Mouse (Mus musculus) CH12.LX (cell line): ENCODE results near the gene Clpp. TPM values are rescaled to one million over a fixed set of nuclear protein-coding genes. Genes with fewer than 3 reads are reported as not detected.

Experiments used
- DNase-seq: peaks from one replicate; pipeline ENCODE4 v3.0.0-alpha.2; 2013; ENCODE audit errors: extremely low read depth
- H3K27ac ChIP-seq: 2 replicates; pipeline ENCODE4 v1.5.1; 2012; ENCODE audit warnings: low read depth, mild to moderate bottlenecking, control low read depth, moderate library complexity; ENCODE audit not compliant: insufficient read depth
- H3K27me3 ChIP-seq: replicated peaks from 2 replicates; pipeline ENCODE3; 2012; ENCODE audit warnings: inconsistent platforms
- H3K36me3 ChIP-seq, 2 experiments: replicated peaks in 1 of 2; 2 replicates each; pipeline versions ENCODE3 to v1.6.1; 2012; ENCODE audit warnings: inconsistent platforms in 1 of 2, low read length in 1 of 2, mild to moderate bottlenecking in 1 of 2, mixed read lengths in 1 of 2, moderate library complexity in 1 of 2; ENCODE audit not compliant: control insufficient read depth in 1 of 2, insufficient read depth in 1 of 2
- H3K4me1 ChIP-seq, 2 experiments: 2 replicates each; pipeline ENCODE4 v1.6.1; 2012; ENCODE audit warnings: inconsistent platforms in 1 of 2, moderate library complexity in 1 of 2; ENCODE audit not compliant: insufficient read depth in 2 of 2, control insufficient read depth in 1 of 2
- H3K4me2 ChIP-seq: 2 replicates; pipeline ENCODE4 v1.6.1; 2012; ENCODE audit warnings: low read depth, mild to moderate bottlenecking, control low read depth; ENCODE audit not compliant: poor library complexity, insufficient read depth, severe bottlenecking
- H3K4me3 ChIP-seq, 3 experiments: fragments of 150-350 bp in 1 of 3; sonication (generic) in 1 of 3; replicated peaks in 1 of 3; 2 replicates each; pipeline versions ENCODE3 to v1.5.1; 2011 to 2012; ENCODE audit warnings: low read depth in 2 of 3, low read length in 2 of 3, mild to moderate bottlenecking in 2 of 3, moderate library complexity in 2 of 3, control low read depth in 1 of 3, improper control_type of control experiment in 1 of 3, inconsistent platforms in 1 of 3, mixed read lengths in 1 of 3; ENCODE audit not compliant: poor library complexity in 1 of 3
- H3K79me2 ChIP-seq: replicated peaks from 2 replicates; pipeline ENCODE4 v1.6.1; 2012; ENCODE audit warnings: mild to moderate bottlenecking, moderate library complexity; ENCODE audit not compliant: control insufficient read depth, poor library complexity, insufficient read depth, severe bottlenecking; ENCODE audit errors: extremely low read depth
- H3K9ac ChIP-seq: 2 replicates; pipeline ENCODE4 v1.6.1; 2012; ENCODE audit warnings: low read depth, mild to moderate bottlenecking, control low read depth, moderate library complexity; ENCODE audit not compliant: insufficient read depth
- H3K9me3 ChIP-seq: replicated peaks from 2 replicates; pipeline ENCODE3; 2012; ENCODE audit warnings: low read length, inconsistent platforms, mixed read lengths
- CTCF ChIP-seq, 2 experiments: IDR thresholded peaks in 1 of 2; conservative IDR thresholded peaks in 1 of 2; 2 replicates each; pipeline ENCODE4 v1.5.1; 2011 to 2012; ENCODE audit warnings: low read depth in 2 of 2, low read length in 2 of 2, improper control_type of control experiment in 1 of 2, inconsistent platforms in 1 of 2, mild to moderate bottlenecking in 1 of 2, moderate library complexity in 1 of 2
- E2F4 ChIP-seq: IDR thresholded peaks from 2 replicates; pipeline ENCODE4 v1.6.1; 2011; ENCODE audit warnings: low read depth, low read length, improper control_type of control experiment; ENCODE audit not compliant: insufficient replicate concordance
- EP300 ChIP-seq: IDR thresholded peaks from 2 replicates; pipeline ENCODE4 v1.6.1; 2011; ENCODE audit warnings: low read length, improper control_type of control experiment
- ETS1 ChIP-seq: conservative IDR thresholded peaks from 2 replicates; pipeline ENCODE4 v1.6.1; 2012; ENCODE audit warnings: low read depth, mild to moderate bottlenecking, inconsistent platforms, low read length, improper control_type of control experiment, moderate library complexity
- GABPA ChIP-seq: IDR thresholded peaks from 2 replicates; pipeline ENCODE4 v1.6.1; 2012; ENCODE audit warnings: low read depth, low read length, improper control_type of control experiment, inconsistent platforms; ENCODE audit not compliant: insufficient replicate concordance
- HCFC1 ChIP-seq: IDR thresholded peaks from 2 replicates; pipeline ENCODE4 v1.6.1; 2012; ENCODE audit warnings: low read depth, mild to moderate bottlenecking, inconsistent platforms, low read length, improper control_type of control experiment
- IRF4 ChIP-seq: IDR thresholded peaks from 2 replicates; pipeline ENCODE4 v1.6.1; 2014; ENCODE audit warnings: low read depth, mild to moderate bottlenecking, inconsistent platforms, low read length, improper control_type of control experiment
- JUND ChIP-seq: conservative IDR thresholded peaks from 2 replicates; pipeline ENCODE4 v1.6.1; 2011; ENCODE audit warnings: low read depth, low read length, improper control_type of control experiment
- KAT2A ChIP-seq: IDR thresholded peaks from 2 replicates; pipeline ENCODE4 v1.6.1; 2012; ENCODE audit warnings: low read length, improper control_type of control experiment, inconsistent platforms; ENCODE audit not compliant: insufficient replicate concordance
- MAX ChIP-seq: IDR thresholded peaks from 2 replicates; pipeline ENCODE4 v1.6.1; 2011; ENCODE audit warnings: low read length, improper control_type of control experiment
- MEF2A ChIP-seq: IDR thresholded peaks from 2 replicates; pipeline ENCODE4 v1.6.1; 2014; ENCODE audit warnings: low read depth, mild to moderate bottlenecking, inconsistent platforms, low read length, improper control_type of control experiment, borderline replicate concordance
- MYC ChIP-seq: IDR thresholded peaks from 2 replicates; pipeline ENCODE4 v1.6.1; 2011; ENCODE audit warnings: low read depth, mild to moderate bottlenecking, improper control_type of control experiment, low read length
- NRF1 ChIP-seq: IDR thresholded peaks from 2 replicates; pipeline ENCODE4 v1.6.1; 2014; ENCODE audit warnings: low read depth, mild to moderate bottlenecking, inconsistent platforms, low read length, improper control_type of control experiment, moderate library complexity
- PAX5 ChIP-seq: IDR thresholded peaks from 2 replicates; pipeline ENCODE4 v1.6.1; 2012; ENCODE audit warnings: low read length, inconsistent platforms, mixed read lengths
- RAD21 ChIP-seq: IDR thresholded peaks from 2 replicates; pipeline ENCODE4 v1.6.1; 2011; ENCODE audit warnings: low read depth, mild to moderate bottlenecking, low read length, improper control_type of control experiment, moderate library complexity
- RCOR1 ChIP-seq: conservative IDR thresholded peaks from 2 replicates; pipeline ENCODE4 v1.6.1; 2012; ENCODE audit warnings: low read depth, mild to moderate bottlenecking, inconsistent platforms, low read length, improper control_type of control experiment
- TCF12 ChIP-seq: IDR thresholded peaks from 2 replicates; pipeline ENCODE4 v1.6.1; 2014; ENCODE audit warnings: low read depth, mild to moderate bottlenecking, inconsistent platforms, low read length, improper control_type of control experiment
- ZC3H11A ChIP-seq: IDR thresholded peaks from 2 replicates; pipeline ENCODE4 v1.6.1; 2012; ENCODE audit warnings: low read depth, mild to moderate bottlenecking, inconsistent platforms, low read length, improper control_type of control experiment
- ZKSCAN1 ChIP-seq: IDR thresholded peaks from 2 replicates; pipeline ENCODE4 v1.6.1; 2012; ENCODE audit warnings: low read depth, inconsistent platforms, low read length, improper control_type of control experiment, borderline replicate concordance
- dilution Hi-C: fragments of 300-500 bp; cut with MboI; formaldehyde crosslinking; loops from 2 replicates; pipeline ENCODE4 v1.14.3; 2020; ENCODE audit warnings: low sequenced_read_pairs; ENCODE audit not compliant: extremely low pct_unique_long_range_greater_than_20kb, extremely low pct_ligation_motif_present
- in situ Hi-C: fragments of 300-500 bp; cut with MboI; formaldehyde crosslinking; loops from 3 replicates; pipeline ENCODE4 v1.14.3; 2019; ENCODE audit warnings: low sequenced_read_pairs, low pct_ligation_motif_present, low pct_unique_long_range_greater_than_20kb, mixed read lengths
- polyA plus RNA-seq: library from polyadenylated mRNA; unstranded; fragments of >175 nt; gene quantifications from 2 replicates; pipeline ENCODE4 v1.2.1, GENCODE M21; 2012; ENCODE audit warnings: low read depth; ENCODE audit not compliant: insufficient read length
- total RNA-seq, 2 experiments: library from RNA; depleted of rRNA; stranded (reverse); fragments of 300-350 nt in 1 of 2; fragments of >200 nt in 1 of 2; gene quantifications; 2 replicates each; pipeline ENCODE4 v1.2.3; 2012 to 2014

The Clpp gene
- total and polyA plus RNA-seq, 3 experiments, result 114 to 166 (median 117) TPM

DNA sequence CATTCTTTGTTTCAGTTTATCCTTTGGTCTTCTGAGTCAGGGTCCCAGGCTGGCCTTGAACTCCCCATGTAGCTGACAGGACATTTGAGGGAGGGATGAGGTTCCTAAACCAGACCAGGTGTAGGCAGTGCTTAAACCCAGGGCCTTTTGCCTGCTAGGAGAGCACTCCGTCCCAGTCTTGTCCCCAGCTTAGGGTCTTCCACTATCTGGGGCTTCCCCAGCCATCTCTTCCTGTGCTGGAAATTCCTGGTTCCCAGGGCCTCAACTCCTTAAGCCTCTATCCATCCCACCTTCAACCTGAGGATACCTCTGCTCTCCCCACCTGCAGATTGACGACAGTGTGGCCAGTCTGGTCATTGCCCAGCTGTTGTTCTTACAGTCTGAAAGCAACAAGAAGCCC is 861 bp downstream of the Clpp start:
- peaks cover 7 to 21% of the 10 kb centered on the region in 2 experiments; a peak in 3 of 4 replicates for H3K4me1 ChIP-seq
- H3K4me2 ChIP-seq, result peak overlapping the region; percentile 72
- in situ Hi-C loops, result loop anchor here (10.0 kb wide), 2 partner anchors 214 to 344 kb away; no protein-coding TSS in a partner anchor
- no peak for DNase-seq
- dilution Hi-C loops, result no loop called here
- H3K79me2 ChIP-seq, result peaks cover 23% of the 10 kb centered on the region
- H3K27ac ChIP-seq, result no peak overlapping the region
- no peaks in the 10 kb centered on the region for H3K27me3 ChIP-seq
- H3K4me3 ChIP-seq, result peak overlapping the region; percentile 89 to 92 (median 92)
- H3K9me3 ChIP-seq, result no peaks in the 10 kb centered on the region
- H3K36me3 ChIP-seq, result peaks cover 31 to 44% of the 10 kb centered on the region in 2 experiments
- H3K9ac ChIP-seq, result peak overlapping the region; percentile 67
- no peak for TF ChIP-seq CTCF (conservative IDR thresholded peaks at IDR 0.05 in 1 of 2, IDR thresholded peaks at IDR 0.05 in 1 of 2; ENCODE audit: low read depth in 2 of 2, low read length in 2 of 2)
- no peak for TF ChIP-seq MAX
- TF ChIP-seq EP300, result no peak
- TF ChIP-seq RAD21, result no peak
- no peak for TF ChIP-seq ZC3H11A
- TF ChIP-seq MYC, result no peak
- no peak for TF ChIP-seq JUND
- no peak for TF ChIP-seq GABPA
- no peak for TF ChIP-seq MEF2A
- no peak for TF ChIP-seq KAT2A
- no peak for TF ChIP-seq PAX5
- TF ChIP-seq HCFC1, result no peak

- H3K79me2 ChIP-seq, result peaks cover 23% of the 10 kb centered on the region
- no peaks in the 10 kb centered on the region for H3K27me3 ChIP-seq
- H3K9ac ChIP-seq, result no peak overlapping the region
- H3K36me3 ChIP-seq, result peaks cover 50 to 73% of the 10 kb centered on the region in 2 experiments
- no peaks in the 10 kb centered on the region for H3K9me3 ChIP-seq
- peaks cover 11 to 51% of the 10 kb centered on the region in 2 experiments for H3K4me1 ChIP-seq
- no peak for TF ChIP-seq TCF12
- TF ChIP-seq IRF4, result no peak
- no peak for TF ChIP-seq E2F4
- no peak for TF ChIP-seq ETS1
- no peak for TF ChIP-seq RCOR1
- no peak for TF ChIP-seq ZKSCAN1
- TF ChIP-seq MAX, result no peak
- TF ChIP-seq NRF1, result no peak
- no peak overlapping the region for H3K4me3 ChIP-seq
- no peak overlapping the region for H3K4me2 ChIP-seq
- in situ Hi-C loops (loop anchor here (10.0 kb wide), 2 partner anchors 210 to 340 kb away; no protein-coding TSS in a partner anchor), dilution Hi-C loops (no loop called here)
- no peak for DNase-seq
- H3K27ac ChIP-seq, result no peak overlapping the region
These were observed 4.9 kb downstream of the Clpp start for GRCm38 (mm10) chr17:56995046-56995445.
